Mouse (Mus musculus): ENCODE results near the gene Naa35. TPM values are rescaled to one million over a fixed set of nuclear protein-coding genes. Genes with fewer than 3 reads are reported as not detected.
A peak's percentile ranks its signal among the peaks of the same experiment; 100 is the strongest.

Naa35 gene
- total RNA-seq (2022), result 100 to 1,000 TPM in 1 of 4 experiments, 10 to 100 TPM in 3; 85.3 to 111 (median 92.7) TPM

DNA sequence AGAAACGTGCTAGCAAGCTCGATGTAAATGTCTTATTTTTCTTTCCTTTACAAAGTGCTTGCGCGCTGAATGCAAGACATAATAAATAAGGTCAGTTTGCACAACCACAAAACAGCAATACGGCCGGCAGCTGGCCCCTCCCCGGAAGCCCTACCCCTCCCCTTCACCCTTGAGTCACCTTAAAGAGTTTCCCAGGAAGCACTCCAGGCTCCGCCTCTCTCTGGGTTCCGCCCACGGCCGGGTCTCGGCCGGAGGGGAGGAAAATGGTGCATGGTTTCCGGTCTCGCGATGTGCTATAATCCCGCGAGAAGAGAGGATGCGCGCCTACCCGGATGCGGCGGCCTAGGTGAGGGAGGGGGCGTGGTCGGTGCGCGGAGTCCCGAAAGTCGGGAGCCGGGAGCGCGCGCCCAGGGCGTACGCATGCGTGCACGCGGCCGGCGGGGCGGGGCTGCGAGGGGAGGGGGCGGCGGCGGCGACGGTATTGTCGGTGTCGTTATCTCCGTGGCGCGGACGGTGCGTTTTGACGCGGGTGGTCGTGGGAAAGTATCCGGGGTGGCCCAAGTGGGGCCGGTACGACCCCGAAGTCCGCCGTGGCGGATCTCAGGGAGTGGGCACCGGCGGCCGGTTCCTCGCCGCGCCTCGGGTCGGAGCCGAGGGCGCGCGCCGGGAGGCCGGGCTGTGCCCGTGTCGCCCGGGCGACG, at the start of gene Naa35, which contains the start of gene Agtpbp1:
TSS of gene Naa35 (plus strand) at position 313 of the 701 bp plus-strand sequence.
TSS of gene Agtpbp1 (minus strand) at position 281 of the 701 bp plus-strand sequence.
- DNase-seq (ENCODE audit: low spot score in 2 of 2), result peak; percentile 98

DNA sequence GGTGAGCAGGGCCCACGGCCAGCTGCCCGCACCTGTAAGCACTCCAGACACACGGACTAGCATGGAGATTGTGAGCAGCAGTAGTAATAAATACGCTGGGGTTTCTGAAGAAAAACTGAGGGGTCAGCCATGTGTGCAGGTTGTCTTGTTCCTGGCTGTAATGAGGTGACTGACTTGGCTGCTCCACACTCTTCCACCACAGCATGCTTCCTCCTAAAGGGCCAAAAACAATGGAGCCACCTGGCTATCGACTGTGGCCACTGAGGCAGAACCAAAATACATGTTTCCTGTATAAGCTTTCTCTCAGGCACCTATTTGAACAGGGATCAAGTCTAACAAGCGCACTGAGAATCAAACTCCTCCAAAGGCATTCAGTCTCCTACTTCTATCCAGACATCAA, 49.3 kb upstream of the Naa35 start:
- no peak for DNase-seq (ENCODE audit: low spot score in 2 of 2)

DNA sequence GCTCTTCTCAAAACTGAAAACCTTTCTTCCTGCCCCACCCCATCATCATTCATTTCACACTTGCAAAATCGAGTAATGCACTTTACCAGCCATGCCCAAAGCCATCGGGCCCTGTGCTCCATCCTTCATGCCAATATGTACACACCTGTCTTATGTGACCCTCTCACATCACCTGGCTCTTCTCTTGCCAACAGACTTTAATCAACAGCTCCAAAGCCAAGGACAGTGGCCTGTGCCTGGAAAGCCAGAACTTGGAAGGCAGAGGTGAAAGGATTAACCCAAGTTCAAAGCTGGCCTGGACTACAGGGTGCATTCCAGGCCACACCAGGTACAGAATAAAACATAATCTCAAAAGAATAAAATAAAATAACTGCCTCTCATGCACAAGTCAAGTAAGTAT, 48.4 kb upstream of the Naa35 start:
- no peak for DNase-seq (ENCODE audit: low spot score in 2 of 2)

DNA sequence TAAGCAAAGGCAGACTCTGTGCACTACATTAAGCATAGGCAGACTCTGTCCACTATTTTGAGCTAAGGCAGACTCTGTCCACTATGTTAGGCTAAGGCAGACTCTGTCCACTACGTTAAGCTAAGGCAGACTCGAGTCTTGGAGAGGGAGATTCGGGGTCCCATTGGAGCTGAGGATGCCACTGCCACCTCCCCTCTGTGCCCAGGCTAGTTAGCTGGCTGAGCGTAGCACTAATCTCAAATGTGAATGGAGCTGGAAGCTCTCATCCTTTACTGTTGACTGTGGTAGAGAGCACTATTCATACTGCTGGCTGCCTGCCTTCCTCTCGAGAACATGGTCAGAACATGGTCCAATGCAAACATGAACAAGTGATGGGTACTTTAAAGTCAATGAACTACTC, 46.4 kb upstream of the Naa35 start:
- DNase-seq (ENCODE audit: low spot score in 2 of 2), result no peak

DNA sequence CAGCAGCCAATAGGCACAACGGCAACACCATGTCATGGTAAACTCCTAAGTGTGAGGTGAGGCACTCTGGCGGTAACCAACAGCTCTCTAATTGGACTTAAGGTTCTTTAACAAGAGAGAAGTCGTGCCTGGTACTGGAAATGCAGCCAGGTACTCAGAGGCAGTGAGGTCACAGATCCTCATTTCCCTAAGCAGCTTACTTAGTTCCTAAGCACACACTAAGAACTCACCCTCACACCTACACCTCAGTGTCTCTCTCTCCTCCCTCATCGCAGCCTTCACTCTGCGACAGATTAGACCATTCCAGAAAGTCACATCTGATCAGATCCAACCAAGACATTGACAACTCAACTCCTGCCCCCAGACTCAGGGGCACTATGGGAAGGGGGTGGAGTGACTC, 45.0 kb upstream of the Naa35 start:
- no peak for DNase-seq (ENCODE audit: low spot score in 2 of 2)

DNA sequence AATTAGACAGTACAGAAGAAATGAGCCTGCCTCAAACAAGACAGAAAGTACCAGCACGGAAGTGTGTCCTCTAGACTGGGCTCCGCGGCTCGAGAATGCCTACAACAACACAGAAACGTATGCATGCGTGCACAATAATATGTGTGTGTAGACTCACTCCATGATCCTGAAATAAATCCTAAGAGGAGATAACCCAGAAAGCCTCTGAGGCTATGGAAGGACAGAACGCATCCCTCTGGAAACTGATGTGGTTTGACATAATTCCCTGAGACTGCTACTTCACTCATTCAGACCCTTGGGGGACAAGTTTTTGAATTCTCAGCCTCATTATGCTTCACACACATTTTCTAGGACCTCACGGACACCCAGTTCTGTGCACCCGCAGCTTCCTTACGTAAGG, 42.6 kb upstream of the Naa35 start:
- no peak for DNase-seq (ENCODE audit: low spot score in 2 of 2)

DNA sequence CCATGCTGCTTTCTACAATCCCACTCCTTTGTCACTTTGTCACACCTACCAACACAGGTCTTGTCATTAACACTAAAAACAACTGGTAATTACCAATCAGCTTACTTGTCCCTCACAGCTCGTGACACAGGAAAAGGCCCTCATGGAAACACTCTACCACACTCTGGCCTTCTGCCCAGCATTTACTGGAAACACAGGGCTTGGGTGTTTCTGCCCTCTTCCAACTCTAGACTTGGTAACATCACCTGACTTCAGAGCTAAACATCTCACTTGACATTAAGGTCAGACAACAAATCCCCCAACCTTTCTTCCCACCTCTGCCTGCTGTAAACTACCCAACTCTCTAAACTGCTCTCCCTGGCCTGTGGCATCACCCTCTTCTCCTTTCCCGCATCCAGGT, 38.0 kb upstream of the Naa35 start:
- no peak for DNase-seq (ENCODE audit: low spot score in 2 of 2)

DNA sequence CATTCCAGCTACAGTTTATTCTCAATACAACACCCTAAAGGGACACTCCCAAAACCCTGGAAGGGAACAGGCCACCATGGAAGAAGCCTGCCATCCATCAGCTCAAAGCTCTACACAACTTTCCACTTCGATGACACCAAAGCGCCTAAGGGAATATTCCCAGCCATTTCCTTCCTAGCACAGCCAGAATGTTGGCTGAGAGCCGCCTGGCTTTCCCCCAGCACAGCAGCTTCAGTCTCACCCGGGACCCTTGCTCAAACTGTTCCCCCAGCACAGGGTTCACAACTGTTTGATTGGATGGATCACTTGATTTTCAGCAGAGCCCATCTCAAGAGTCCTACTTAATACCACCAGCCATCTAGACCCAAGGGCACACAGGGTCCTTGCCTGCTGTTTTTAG, 37.3 kb upstream of the Naa35 start:
- no peak for DNase-seq (ENCODE audit: low spot score in 2 of 2)

DNA sequence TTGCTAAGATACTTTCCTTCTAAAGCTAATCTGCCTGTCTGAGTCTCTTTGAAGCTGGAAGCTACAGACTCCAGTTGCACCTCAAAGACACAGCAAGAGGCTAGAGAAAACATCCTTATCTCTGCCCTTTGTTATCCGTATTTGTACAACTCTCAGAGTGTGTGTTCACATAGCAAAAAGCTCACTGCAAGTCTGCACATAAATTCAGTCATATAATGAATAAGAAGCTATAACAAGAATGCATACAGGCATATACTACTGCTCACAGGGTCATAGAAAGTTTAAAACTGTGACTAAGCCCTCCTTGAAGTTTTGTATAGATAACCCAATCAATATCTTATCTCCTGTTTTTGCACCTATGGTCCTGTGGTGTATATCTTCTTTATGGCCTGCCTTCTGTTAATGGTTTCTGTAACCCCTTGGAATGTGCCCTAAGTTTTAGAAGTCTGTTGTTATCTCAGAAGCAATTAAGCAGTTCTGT, 35.7 kb upstream of the Naa35 start:
- DNase-seq (ENCODE audit: low spot score in 2 of 2), result no peak

DNA sequence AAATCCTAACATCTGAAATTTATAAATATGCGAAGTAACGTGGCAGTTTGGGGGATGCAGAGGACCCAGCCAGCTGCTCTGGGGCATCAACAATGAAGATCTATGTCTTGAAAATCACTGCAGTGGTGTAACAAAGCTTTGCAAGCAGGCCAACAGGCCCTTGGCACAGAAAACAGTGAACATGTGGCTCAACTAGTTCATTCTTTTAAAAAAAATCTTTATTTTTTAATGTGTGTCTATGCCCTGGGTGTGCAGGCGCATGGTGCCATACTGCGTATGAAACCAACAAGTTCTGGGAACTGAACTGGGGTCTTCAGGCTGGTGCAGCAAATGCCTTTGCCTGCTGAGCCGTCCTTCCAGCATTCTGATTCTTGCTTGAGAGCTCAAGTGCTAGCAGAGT, 32.8 kb upstream of the Naa35 start:
- no peak for DNase-seq (ENCODE audit: low spot score in 2 of 2)

DNA sequence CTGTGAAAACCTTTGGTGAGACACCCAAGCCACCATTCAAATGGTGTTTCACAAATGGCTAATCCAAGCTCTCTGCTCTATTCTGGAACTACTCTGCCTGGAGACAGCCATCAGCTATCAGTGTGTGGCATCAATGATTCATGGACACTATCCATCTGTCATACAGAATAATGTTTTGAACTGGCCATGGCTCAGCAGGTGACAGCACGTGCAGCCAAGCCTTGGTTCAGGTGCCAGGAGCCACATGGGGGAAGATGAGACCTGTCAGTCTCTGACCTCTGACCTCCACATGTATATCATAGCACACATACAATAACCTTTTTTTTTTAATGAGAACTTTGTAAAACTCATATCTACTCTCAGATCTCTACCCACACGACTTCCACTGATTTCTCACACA, 32.3 kb upstream of the Naa35 start:
- no peak for DNase-seq (ENCODE audit: low spot score in 2 of 2)

DNA sequence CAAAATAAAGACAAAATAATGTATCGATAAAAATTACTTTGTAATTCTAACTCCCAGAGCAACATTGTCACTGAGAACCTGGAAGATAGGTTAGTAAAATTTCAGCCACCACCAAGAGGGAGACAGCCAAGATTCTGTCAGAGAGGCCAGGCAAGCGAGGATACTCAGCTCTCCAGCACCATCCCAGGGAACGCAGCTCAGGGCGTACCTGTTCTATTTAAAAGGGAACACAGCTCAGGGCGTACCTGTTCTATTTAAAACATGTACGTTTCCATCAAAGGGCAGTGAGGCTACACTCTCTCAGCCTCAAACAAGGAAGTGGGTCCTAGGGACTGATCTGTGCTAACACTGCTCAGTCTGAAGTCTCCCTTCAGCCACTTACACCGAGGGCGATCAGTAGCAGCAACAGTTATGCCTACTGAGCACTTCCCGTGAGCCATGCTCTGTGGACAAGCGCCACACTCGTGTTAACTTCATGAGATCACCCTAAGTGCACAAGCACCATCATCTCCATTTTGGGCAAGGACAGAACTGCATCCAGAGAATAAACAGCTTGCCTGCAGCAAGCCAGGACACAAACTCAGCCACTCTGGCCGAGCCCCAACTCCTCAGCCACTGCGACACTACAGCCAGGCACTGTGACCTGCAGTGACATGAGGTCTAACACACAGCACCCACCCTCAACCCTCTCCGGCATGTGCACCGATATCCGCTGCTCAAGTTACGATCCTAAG, 30.1 kb upstream of the Naa35 start:
- no peak for DNase-seq (ENCODE audit: low spot score in 2 of 2)

DNA sequence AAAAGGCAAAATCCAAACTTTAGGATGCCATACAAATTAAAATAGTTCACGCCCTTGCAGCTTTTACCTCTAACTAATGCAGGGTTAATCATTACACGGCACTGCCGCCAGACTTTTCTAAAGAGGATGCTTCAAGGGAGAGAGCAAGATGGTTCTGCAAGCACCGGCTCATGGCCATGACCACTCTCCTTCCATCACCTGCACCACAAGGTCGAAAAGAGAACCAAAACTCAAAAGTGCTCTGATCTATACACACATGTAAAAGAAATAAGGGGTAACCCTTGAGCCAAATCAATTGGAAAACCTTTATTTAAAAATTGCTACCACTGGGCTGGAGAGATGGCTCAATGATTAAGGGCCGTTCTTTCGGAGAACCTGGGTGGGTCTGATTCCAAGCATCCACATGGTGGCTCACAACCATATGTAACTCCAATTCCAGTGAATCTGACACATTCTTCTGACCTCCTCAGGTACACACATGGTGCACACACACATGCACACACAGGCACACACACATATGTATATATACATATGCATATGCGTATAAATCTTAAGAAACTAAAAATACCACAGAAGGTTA, 29.4 kb upstream of the Naa35 start:
- no peak for DNase-seq (ENCODE audit: low spot score in 2 of 2)

DNA sequence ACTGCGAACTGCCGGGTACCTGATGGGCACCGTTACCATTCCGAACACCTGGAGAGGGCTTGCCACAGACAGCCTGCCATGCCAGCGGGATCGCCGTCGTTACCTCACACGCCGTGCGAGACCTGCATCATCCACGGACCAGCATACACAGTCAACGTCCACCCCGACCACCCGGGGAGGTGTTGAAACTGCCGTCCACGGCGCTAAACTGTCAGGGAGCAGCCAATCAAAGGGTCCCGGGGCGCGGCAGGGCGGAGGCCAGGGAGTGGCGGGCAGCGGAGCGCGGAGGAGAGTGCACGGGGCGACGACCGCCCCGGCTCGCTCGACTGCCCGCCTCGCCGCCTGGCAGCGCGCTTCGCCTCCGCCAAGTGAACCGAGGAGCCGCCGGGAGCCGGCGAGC, 28.4 kb upstream of the Naa35 start:
- DNase-seq (ENCODE audit: low spot score in 2 of 2), result peak in 1 of 2 experiments; percentile 52

DNA sequence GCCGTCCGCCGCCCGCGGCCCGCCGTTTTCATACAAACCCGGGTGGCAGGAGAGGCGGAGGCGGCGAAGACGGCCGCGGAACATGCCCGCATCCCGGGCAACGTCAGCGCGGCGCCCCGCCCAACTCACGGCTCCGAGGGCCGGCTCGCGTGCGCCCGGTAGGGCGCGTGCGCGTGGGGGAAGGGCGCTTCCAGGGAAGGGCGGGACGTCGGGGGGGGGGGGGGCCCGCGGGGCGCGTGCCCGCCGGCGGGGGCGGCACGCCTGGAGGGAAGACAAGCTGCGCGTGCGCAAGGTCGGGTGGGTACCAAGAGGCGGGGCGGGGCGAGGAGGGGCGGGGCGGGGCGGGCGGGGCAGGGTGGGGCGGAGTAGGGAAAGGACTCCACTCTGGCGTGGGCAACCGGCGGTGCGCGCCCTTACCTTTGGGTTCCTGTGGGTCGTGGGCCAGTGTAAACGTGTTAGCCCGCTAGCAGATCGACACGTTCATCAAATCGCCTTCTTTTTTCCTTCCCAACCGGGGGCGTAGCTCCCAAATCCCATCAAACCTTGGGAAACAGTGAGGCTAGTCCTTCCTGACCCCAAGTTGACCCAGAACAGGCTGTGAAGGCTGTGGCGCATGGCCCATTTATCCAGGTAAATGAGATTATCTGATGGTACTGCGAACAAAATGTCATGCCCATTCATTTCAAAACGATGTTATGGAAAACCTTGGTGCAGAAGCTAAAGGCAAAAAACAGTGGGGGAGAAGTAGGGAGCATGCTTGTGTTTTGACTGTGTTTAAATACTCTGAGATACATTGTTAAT, 27.7 kb upstream of the Naa35 start:
- DNase-seq (ENCODE audit: low spot score in 2 of 2), result peak; percentile 74 to 86

DNA sequence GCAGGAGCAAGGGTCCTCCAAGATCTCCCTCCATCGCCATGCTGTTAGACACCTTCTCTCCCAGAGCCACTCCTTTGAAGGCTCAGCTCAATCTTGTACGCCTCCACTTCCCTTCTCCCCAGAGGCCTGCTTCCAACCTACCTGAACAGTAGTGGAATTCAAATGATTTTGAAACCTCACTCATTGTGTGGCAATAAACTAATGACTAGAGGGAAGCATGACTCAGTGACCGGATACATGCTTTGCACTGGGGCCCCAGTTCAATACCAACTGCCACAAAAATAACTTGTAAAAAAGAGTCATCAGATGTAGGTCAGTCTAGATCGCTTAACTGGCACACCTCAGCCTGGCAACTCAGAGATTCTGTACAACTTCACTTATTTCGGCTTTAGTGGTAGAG, 26.3 kb upstream of the Naa35 start:
- no peak for DNase-seq (ENCODE audit: low spot score in 2 of 2)

DNA sequence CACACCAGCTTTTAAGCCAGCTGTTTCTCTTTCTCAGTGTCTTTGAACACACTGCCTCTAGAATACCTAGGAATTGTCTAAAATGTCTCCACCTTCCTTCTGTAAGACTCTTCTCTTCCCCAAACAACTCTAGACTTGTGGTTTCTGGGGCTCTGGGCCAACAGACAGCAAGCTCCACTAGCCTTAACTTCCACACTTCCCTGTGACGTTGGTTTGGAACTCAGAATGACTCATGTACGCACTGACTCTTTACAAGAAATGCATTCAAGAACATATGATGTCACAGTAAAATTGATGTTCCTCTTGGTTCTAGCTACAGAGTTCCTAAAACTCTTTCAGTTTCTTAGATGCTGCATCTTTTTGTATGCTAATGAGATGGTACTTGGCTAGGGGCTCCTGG, 22.6 kb upstream of the Naa35 start:
- DNase-seq (ENCODE audit: low spot score in 2 of 2), result no peak

DNA sequence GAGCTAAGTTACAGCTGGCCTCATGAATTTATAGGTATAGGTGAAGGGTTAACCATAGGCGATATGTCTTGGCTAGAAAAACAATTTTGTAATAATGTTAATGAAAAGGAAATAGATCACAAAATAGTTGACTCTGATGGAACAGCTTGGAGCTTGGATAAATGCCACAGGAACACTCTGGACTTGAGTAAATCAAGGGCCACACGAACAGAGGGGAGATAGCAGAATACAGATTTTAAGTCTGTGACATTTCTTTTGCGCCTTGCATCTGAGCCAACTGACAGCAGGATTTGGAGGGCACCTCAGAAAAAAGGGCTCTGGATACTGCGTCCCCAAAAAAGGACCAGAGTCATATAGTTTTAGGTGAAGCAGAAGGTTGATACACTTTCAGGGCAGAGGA, 20.6 kb upstream of the Naa35 start:
- DNase-seq (ENCODE audit: low spot score in 2 of 2), result no peak

DNA sequence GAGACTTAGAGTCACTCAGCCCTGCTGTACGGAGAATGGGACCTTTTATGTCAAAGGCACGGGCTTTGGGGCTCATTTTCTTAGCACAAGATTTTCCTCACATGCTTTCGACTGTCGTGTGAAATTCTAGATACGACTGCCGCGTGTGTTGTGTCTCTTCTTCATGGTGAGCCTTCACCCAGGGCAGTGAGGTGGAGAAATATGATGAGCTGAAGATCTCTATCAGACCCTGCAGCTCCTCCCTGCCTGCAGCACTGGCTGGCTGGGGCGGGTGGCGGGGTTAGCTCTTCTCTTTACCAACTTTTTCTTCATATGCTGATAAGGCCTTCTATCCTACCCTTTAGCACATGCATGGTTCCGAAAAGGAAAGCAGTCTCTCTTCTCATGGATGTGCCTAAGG, 20.1 kb upstream of the Naa35 start:
- no peak for DNase-seq (ENCODE audit: low spot score in 2 of 2)

DNA sequence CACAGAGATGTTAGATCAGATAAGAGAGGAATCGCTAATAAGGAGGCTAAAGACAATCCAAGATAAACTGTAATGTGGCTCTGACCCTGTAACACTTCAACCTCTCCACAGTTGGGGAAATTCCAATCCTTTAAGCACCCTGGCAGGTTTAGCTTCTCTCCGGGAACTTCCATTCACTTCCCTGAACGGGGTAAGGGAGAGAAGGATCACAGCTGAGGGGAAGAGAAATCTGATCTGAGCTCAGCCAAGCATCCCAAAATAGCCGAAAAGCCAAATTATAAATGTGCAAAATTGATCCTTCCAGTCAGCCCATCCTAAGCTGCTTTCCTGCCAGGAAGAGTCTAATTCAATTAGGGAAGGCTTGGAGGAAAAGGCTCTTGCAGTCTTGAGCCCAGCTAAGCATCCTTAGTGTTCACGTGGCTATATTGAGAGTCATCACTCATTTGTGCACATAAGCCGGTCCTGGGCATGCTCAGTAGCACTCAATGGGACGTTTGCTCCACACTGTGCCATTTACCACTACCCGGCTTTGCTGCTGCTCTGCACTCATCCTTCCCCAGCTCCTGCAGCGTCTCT, 19.0 kb upstream of the Naa35 start:
- no peak for DNase-seq (ENCODE audit: low spot score in 2 of 2)

DNA sequence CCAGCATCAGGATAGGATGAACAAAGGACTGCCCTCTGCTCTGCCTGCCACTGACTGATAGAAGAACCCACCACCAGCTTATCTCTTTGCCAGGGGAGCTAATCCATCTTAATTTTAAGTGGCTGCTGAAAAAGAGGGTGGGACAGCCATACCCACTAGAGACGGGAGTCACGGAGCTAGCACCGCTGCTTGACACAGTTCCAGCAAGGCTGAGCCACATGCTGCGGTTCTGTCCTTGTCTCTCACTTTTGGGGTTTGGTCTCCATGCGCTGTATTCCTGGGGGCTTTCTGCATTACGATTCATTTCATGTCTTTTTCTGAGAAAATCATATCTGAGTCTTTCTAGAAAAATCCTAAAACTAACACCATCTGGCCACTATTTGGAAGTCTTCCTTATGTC, 14.0 kb upstream of the Naa35 start:
- DNase-seq (ENCODE audit: low spot score in 2 of 2), result no peak
